ENCODE assay signal across 13 mouse cellular contexts in genomic region chr16:38392126-38392894, GRCm38 (mm10). TPM values are rescaled to one million over a fixed set of nuclear protein-coding genes. Genes with fewer than 3 reads are reported as not detected.
A peak's percentile ranks its signal among the peaks of the same experiment; 100 is the strongest.
DNase-seq lines count a peak whose midpoint lies in the region; ATAC-seq and TF ChIP-seq lines count a peak whose summit lies in the region.
"Had no signal": no experiment of that assay in that cellular context is flagged by ENCODE, and none has a peak within 500 bp of the region (broad histone marks: within the 10 kb centered on the region; RNA-seq: fewer than 3 reads in every experiment).

No protein-coding gene starts in this region.

- 0 out of 2 replicates have a peak overlapping the region, but pooled peaks have one; percentile 5 for H3K4me2 ChIP-seq in hindbrain, postnatal 0 days (ENCODE audit: low read depth, low read length)
- H3K4me2 ChIP-seq in hindbrain, embryonic 14.5 days (replicated peaks): no peak overlapping the region
- H3K4me2 ChIP-seq in neural tube, embryonic 15.5 days: no peak overlapping the region

- intact Hi-C loops in gastrocnemius, postnatal 36 days (cut with DNase I): no loop called here

- H3K4me3 ChIP-seq in hindbrain, postnatal 0 days (ENCODE audit: low read length): no peak overlapping the region
- H3K4me3 ChIP-seq in hindbrain, embryonic 14.5 days (replicated peaks; ENCODE audit: low read length): no peak overlapping the region
- no peak overlapping the region for H3K4me3 ChIP-seq in forebrain, embryonic 10.5 days
- H3K4me3 ChIP-seq in neural tube, embryonic 15.5 days (replicated peaks): no peak overlapping the region

- no peak overlapping the region for H3K27ac ChIP-seq in hindbrain, postnatal 0 days
- no peak overlapping the region for H3K27ac ChIP-seq in hindbrain, embryonic 14.5 days
- H3K27ac ChIP-seq in forebrain, embryonic 10.5 days: no peak overlapping the region
- H3K27ac ChIP-seq in neural tube, embryonic 15.5 days (replicated peaks): no peak overlapping the region

- no peaks in the 10 kb centered on the region for H3K36me3 ChIP-seq in hindbrain, postnatal 0 days (ENCODE audit: insufficient read depth, low read length)
- no peaks in the 10 kb centered on the region for H3K36me3 ChIP-seq in hindbrain, embryonic 14.5 days (replicated peaks; ENCODE audit: control insufficient read depth, insufficient read depth)
- no peaks in the 10 kb centered on the region for H3K36me3 ChIP-seq in forebrain, embryonic 10.5 days (replicated peaks)
- H3K36me3 ChIP-seq in neural tube, embryonic 15.5 days: no peaks in the 10 kb centered on the region

- DNase-seq in hindbrain, postnatal 0 days (ENCODE audit: low spot score): no peak
- no peak for DNase-seq in hindbrain, embryonic 14.5 days (ENCODE audit: low spot score)
- DNase-seq in gastrocnemius, postnatal 36 days: peak; percentile 70 to 76
- peak; percentile 44 for DNase-seq in kidney, adult 18-20 months
- DNase-seq in lung, postnatal 25 days (ENCODE audit: low spot score): peak; percentile 40
- DNase-seq in forebrain, embryonic 10.5 days (ENCODE audit: extremely low spot score, low spot score): no peak
- DNase-seq in adipocyte (ENCODE audit: low spot score): no peak

- TF ChIP-seq CTCF in hindbrain, postnatal 0 days (IDR thresholded peaks at IDR 0.05; ENCODE audit: low read depth): no peak

- no peaks in the 10 kb centered on the region for H3K9me3 ChIP-seq in hindbrain, postnatal 0 days (ENCODE audit: low read length)
- H3K9me3 ChIP-seq in hindbrain, embryonic 14.5 days (ENCODE audit: control insufficient read depth, low read length): no peaks in the 10 kb centered on the region
- H3K9me3 ChIP-seq in forebrain, embryonic 10.5 days: no peaks in the 10 kb centered on the region
- H3K9me3 ChIP-seq in neural tube, embryonic 15.5 days (replicated peaks): no peaks in the 10 kb centered on the region

- H3K27me3 ChIP-seq in hindbrain, postnatal 0 days (ENCODE audit: insufficient read depth, low read length): no peaks in the 10 kb centered on the region
- no peaks in the 10 kb centered on the region for H3K27me3 ChIP-seq in hindbrain, embryonic 14.5 days (ENCODE audit: control insufficient read depth, insufficient read depth, low read length)
- H3K27me3 ChIP-seq in forebrain, embryonic 10.5 days (ENCODE audit: poor library complexity, severe bottlenecking): no peaks in the 10 kb centered on the region
- H3K27me3 ChIP-seq in neural tube, embryonic 15.5 days (replicated peaks): no peaks in the 10 kb centered on the region
- H3K27me3 ChIP-seq: CH12.LX had no signal

- no peaks in the 10 kb centered on the region for H3K4me1 ChIP-seq in hindbrain, postnatal 0 days (ENCODE audit: insufficient read depth, low read length)
- H3K4me1 ChIP-seq in hindbrain, embryonic 14.5 days (replicated peaks; ENCODE audit: control insufficient read depth, insufficient read depth, low read length): no peaks in the 10 kb centered on the region
- no peaks in the 10 kb centered on the region for H3K4me1 ChIP-seq in forebrain, embryonic 10.5 days
- H3K4me1 ChIP-seq in neural tube, embryonic 15.5 days: no peaks in the 10 kb centered on the region

- no peak for ATAC-seq in hindbrain, postnatal 0 days
- no peak for ATAC-seq in hindbrain, embryonic 14.5 days (ENCODE audit: low FRiP score)
- no peak for ATAC-seq in neural tube, embryonic 15.5 days (ENCODE audit: low FRiP score)

- WGBS in hindbrain, postnatal 0 days: 73% methylated on average over 23 of the region's 23 CpGs
- WGBS in hindbrain, embryonic 14.5 days: 78% methylated on average over 23 of the region's 23 CpGs
- WGBS in forebrain, embryonic 10.5 days: 86% methylated on average over 23 of the region's 23 CpGs
- 78% methylated on average over 23 of the region's 23 CpGs for WGBS in neural tube, embryonic 15.5 days

- H3K9ac ChIP-seq in hindbrain, postnatal 0 days (replicated peaks; ENCODE audit: low read length): no peak overlapping the region
- no peak overlapping the region for H3K9ac ChIP-seq in hindbrain, embryonic 14.5 days
- H3K9ac ChIP-seq in neural tube, embryonic 15.5 days (replicated peaks): no peak overlapping the region

RNA-seq across cellular contexts. Expression of gene Popdc2, which starts 30.3 kb away (rescaled TPM):
- total RNA-seq in hindbrain, postnatal 0 days (2014; rRNA removed): 0.10 and 0.40 TPM in 2 replicates
- polyA plus RNA-seq in hindbrain, postnatal 0 days (2015; fragmentation: Nextera tagmentation; extraction: Ambion mirVana): 0.83 and 1.0 TPM in 2 replicates
- 0.24 and 0.26 TPM in 2 replicates for polyA plus RNA-seq in hindbrain, embryonic 14.5 days (2014; fragmentation: Nextera tagmentation; extraction: Ambion mirVana)
- 10 to 100 TPM; 60.2 to 61.4 TPM for total RNA-seq in gastrocnemius, postnatal 36 days (2021)
- 0.63 and 0.73 TPM in 2 replicates for polyA plus RNA-seq in forebrain, embryonic 10.5 days (2016; fragmentation: Nextera tagmentation; extraction: Ambion mirVana)
- polyA plus RNA-seq in neural tube, embryonic 15.5 days (2015; fragmentation: Nextera tagmentation; extraction: Ambion mirVana): 1.0 and 2.0 TPM in 2 replicates

RNA-seq across cellular contexts. Expression of gene Pla1a, which starts 40.6 kb away (rescaled TPM):
- 0.36 and 1.7 TPM in 2 replicates for total RNA-seq in hindbrain, postnatal 0 days (2014; rRNA removed)
- 1.0 and 1.3 TPM in 2 replicates for polyA plus RNA-seq in hindbrain, postnatal 0 days (2015; fragmentation: Nextera tagmentation; extraction: Ambion mirVana)
- 0.32 and 0.38 TPM in 2 replicates for polyA plus RNA-seq in hindbrain, embryonic 14.5 days (2014; fragmentation: Nextera tagmentation; extraction: Ambion mirVana)
- total RNA-seq in gastrocnemius, postnatal 36 days (2021): 1 to 10 TPM; 4.2 to 4.7 TPM
- not detected in 2 replicates for polyA plus RNA-seq in forebrain, embryonic 10.5 days (2016; fragmentation: Nextera tagmentation; extraction: Ambion mirVana)
- 1.2 and 1.4 TPM in 2 replicates for polyA plus RNA-seq in neural tube, embryonic 15.5 days (2015; fragmentation: Nextera tagmentation; extraction: Ambion mirVana)

RNA-seq across cellular contexts. Expression of gene Gm21987, which starts 45.5 kb away (rescaled TPM):
- not detected in 2 replicates for total RNA-seq in hindbrain, postnatal 0 days (2014; rRNA removed)
- polyA plus RNA-seq in hindbrain, postnatal 0 days (2015; fragmentation: Nextera tagmentation; extraction: Ambion mirVana): not detected in 2 replicates
- not detected in 2 replicates for polyA plus RNA-seq in hindbrain, embryonic 14.5 days (2014; fragmentation: Nextera tagmentation; extraction: Ambion mirVana)
- not detected for total RNA-seq in gastrocnemius, postnatal 36 days (2021)
- polyA plus RNA-seq in forebrain, embryonic 10.5 days (2016; fragmentation: Nextera tagmentation; extraction: Ambion mirVana): not detected in 2 replicates
- 0.72 TPM in 1 of 2 replicates, not detected in the other for polyA plus RNA-seq in neural tube, embryonic 15.5 days (2015; fragmentation: Nextera tagmentation; extraction: Ambion mirVana)
- total RNA-seq: adrenal gland, postnatal 4 days; neutrophil, adult 5-6 weeks had no signal
- polyA plus RNA-seq: liver, embryonic 16.5 days had no signal

RNA-seq across cellular contexts. Expression of gene Cox17, which starts 45.5 kb away (rescaled TPM):
- total RNA-seq in hindbrain, postnatal 0 days (2014; rRNA removed): 12.2 and 24.5 TPM in 2 replicates
- polyA plus RNA-seq in hindbrain, postnatal 0 days (2015; fragmentation: Nextera tagmentation; extraction: Ambion mirVana): 78.5 and 90.1 TPM in 2 replicates
- polyA plus RNA-seq in hindbrain, embryonic 14.5 days (2014; fragmentation: Nextera tagmentation; extraction: Ambion mirVana): 74.3 and 97.1 TPM in 2 replicates
- 100 to 1,000 TPM; 121 to 152 TPM for total RNA-seq in gastrocnemius, postnatal 36 days (2021)
- 134 TPM in 2 replicates for polyA plus RNA-seq in forebrain, embryonic 10.5 days (2016; fragmentation: Nextera tagmentation; extraction: Ambion mirVana)
- 95.8 and 101 TPM in 2 replicates for polyA plus RNA-seq in neural tube, embryonic 15.5 days (2015; fragmentation: Nextera tagmentation; extraction: Ambion mirVana)

RNA-seq across cellular contexts. Expression of gene Maats1, which starts 50.4 kb away (rescaled TPM):
- total RNA-seq in hindbrain, postnatal 0 days (2014; rRNA removed): 1.4 TPM in 2 replicates
- polyA plus RNA-seq in hindbrain, postnatal 0 days (2015; fragmentation: Nextera tagmentation; extraction: Ambion mirVana): 0.86 and 1.4 TPM in 2 replicates
- polyA plus RNA-seq in hindbrain, embryonic 14.5 days (2014; fragmentation: Nextera tagmentation; extraction: Ambion mirVana): 1.2 and 1.5 TPM in 2 replicates
- not detected for total RNA-seq in gastrocnemius, postnatal 36 days (2021)
- polyA plus RNA-seq in forebrain, embryonic 10.5 days (2016; fragmentation: Nextera tagmentation; extraction: Ambion mirVana): 0.31 and 0.36 TPM in 2 replicates
- 0.40 and 0.88 TPM in 2 replicates for polyA plus RNA-seq in neural tube, embryonic 15.5 days (2015; fragmentation: Nextera tagmentation; extraction: Ambion mirVana)
- total RNA-seq: neutrophil, adult 5-6 weeks had no signal
- polyA plus RNA-seq: intestine, embryonic 14.5 days had no signal

Comparison
In these comparisons a context has a peak if more than half of its experiments do, and no peak if none do; other contexts are left out.
1. DNase-seq: peak in gastrocnemius, postnatal 36 days (2 of 2), kidney, adult 18-20 months (single experiment) and lung, postnatal 25 days (single experiment); none in hindbrain, postnatal 0 days (single experiment), hindbrain, embryonic 14.5 days (single experiment), forebrain, embryonic 10.5 days (single experiment) and adipocyte (single experiment).